Mouse (Mus musculus) lung, adult 10 weeks (tissue): ENCODE data around the gene Ubxn11. TPM values are rescaled to one million over a fixed set of nuclear protein-coding genes. Genes with fewer than 3 reads are reported as not detected.

Experiments used
- polyA plus RNA-seq: library from polyadenylated mRNA; stranded (reverse); fragments of 350-450 nt; fragmentation: Illumina TruSeq; extraction: RNeasy Lipid Tissue Mini Kit (QIAGEN cat#74804); gene quantifications from one replicate; pipeline ENCODE4 v1.2.3, GENCODE M21; 2014; ENCODE audit warnings: low read depth, low replicate concordance; ENCODE audit not compliant: insufficient read depth

Ubxn11 gene
- polyA plus RNA-seq = 12.1 TPM

DNA sequence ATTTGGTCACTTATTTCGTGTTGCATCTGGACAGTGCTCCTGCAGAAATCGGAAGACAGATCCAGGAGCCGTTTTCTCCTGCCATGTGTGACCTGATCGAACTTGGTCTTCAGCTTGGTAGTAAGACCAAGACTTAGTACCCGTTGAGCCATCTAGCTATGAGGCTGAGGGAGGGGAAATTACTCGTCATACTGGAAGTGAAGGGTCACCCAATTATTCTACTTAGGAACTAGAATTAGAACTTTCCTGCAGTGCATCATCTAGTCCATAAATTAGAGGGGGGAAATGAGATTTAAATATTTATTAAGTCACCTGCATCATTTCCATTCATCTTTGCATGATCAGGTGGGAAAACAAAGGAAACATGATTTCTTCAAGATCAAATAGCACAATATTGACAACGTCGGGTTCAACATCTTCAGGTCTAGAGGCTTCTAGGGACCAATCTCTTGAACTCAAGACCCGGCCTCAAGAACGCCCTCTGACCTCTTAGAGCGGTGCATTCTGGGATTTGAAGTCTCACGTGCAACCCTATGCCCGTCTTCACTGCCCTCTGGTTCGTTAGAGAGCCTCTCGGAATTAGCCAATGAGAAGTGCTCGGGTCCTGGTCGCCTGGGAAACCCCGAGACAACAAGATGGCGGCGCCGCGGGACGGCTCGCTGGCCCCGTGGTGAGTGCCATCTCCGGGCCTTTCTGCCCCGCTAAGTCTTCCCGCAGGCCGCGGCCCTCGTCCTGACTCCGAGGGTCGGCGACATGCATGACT lies at the start of gene Ubxn11:
TSS of gene Ubxn11 (plus strand) at position 592 of the 763 bp plus-strand sequence.

DNA sequence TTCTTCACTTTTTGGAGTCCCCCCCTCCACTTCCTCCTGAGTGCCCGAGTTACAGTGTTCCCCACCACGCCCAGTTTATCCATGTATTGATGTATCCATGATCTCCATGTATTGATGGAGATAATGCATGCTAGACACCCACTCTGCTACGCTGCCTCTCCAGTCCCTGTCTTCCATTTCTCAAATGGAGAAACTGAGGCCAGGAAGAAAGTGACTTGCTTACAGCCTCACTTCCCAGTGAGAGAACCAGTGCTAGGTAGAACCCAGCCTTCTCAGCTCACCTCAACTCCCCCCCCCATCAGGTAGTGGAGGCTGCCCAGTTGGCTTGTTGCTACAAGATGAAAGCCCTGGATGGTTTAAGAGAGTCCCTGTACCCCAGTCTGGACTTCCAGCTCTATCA lies 48.8 kb upstream of the Ubxn11 start, which contains the start of gene Zfp683:
TSS of gene Zfp683 (plus strand) at position 301 of the 400 bp plus-strand sequence.

DNA sequence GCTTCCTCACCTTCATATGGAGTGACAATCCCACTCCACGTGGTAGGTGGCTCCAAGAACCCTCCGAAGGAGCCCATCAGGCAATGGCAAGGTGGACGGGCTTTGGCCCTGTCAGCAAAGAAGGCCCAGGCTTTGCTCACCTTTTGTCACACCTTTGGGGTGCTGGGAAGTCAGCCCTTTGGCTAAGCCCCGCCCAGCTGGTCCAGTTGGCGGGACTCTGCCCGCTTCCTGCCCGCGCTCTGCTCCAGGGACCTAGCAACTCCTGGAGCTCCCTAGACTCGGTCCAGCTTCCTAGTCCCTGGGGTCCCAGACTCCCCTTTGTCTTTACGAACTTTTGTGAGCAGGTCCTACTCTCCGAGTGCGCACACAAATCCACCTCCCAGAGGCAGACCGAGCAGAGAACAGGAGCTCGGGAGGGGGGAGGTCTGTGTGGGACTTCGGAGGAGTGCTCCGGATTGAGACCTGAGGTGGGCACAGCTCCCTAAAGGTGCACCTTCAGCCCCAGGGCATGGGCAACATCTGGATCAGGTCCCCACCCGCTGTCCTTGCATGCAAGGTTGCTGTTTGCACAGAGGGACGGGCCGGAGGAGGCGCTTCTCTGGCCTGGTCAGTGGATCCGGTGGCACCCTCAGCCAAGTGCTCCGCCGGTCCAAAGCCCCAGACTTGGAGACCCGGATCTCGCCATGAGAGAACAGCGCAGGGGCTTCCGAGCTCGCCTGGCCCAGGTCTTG lies 42.1 kb upstream of the Ubxn11 start, which contains the start of gene Crybg2:
TSS of gene Crybg2 (plus strand) at position 681 of the 731 bp plus-strand sequence.

DNA sequence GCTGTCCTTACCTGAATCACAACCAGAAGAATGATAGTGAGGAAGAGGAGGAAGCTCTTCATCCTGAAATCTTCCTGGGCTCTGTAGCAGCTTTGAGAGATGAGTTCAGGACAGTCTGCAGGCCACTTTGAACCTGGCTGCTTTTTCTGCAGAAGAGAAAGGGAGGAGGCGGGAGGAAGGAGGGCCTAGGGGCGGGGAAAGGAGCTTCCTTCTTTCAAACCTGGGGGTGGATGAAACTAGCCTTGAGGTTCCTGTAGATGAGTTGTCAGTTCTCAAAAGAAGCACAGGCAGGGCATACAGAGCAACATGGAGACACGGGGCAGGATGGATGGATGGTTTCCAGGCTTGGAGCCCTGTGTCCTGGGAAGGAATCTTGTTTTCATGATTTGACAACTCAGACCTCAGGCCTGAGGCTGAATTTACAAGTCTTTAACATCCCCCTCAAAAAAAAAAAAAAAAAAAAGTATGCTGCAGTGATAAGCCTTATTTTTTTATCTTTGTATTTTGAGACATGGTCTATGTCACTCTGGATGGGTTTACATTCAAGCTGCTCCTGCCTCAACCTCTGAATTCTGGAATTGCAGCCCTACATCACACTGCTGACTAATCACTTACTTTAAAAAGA lies 7.3 kb upstream of the Ubxn11 start, which contains the start of gene Cd52:
TSS of gene Cd52 (minus strand) at position 160 of the 625 bp plus-strand sequence.

DNA sequence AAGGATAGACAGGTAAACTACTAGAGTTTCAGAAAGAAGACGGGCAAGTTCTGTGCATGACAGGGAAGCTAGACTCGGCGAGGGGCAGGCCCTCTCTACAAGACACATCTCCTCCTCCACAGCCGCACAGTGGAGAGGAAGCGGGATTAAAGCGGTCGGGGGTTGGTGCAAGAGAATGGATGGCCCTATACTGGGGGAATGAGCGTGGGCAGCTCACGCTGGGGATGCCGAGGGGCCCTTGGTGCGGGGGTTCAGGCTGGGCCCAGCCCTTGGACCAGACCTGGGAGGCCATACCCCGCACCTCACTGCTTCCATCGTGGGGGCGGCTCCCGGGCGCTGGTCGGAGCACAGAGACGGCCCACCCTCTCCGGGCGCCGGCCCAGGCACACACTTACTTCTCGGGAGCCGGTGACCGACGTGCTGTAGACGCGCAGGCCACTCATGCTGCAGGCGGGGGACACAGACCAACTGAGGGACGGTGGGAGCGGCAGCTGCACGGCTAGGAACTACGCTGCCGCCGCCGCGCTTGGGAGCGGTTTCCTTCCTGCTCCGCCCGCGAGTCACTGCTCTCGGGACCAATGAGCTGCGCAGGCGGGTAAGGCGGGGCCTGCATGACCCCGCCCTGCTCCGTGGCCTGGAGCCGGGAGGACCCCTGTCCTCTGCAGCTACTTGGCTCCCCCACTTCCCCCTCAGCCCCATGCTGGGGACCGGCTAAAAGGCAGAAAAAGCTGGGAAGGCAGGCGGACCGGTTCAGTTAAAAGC lies 26.0 kb downstream of the Ubxn11 start, which contains the start of gene Sh3bgrl3:
TSS of gene Sh3bgrl3 (minus strand) at position 569 of the 762 bp plus-strand sequence.

Other genes starting within 250 kb of the Ubxn11 start
- 23.5 TPM for gene Rps6ka1, start 214.8 kb upstream of the Ubxn11 start, polyA plus RNA-seq
- 176 TPM for gene Hmgn2, start 133.9 kb upstream of the Ubxn11 start, polyA plus RNA-seq
- gene Dhdds, start 101.7 kb upstream of the Ubxn11 start, polyA plus RNA-seq = 20.7 TPM
- gene Lin28a, start 83.7 kb upstream of the Ubxn11 start, polyA plus RNA-seq = not detected
- gene Zfp683, start 48.7 kb upstream of the Ubxn11 start, polyA plus RNA-seq = 0.21 TPM
- gene Crybg2, start 41.8 kb upstream of the Ubxn11 start, polyA plus RNA-seq = 2.5 TPM
- 396 TPM for gene Cd52, start 7.5 kb upstream of the Ubxn11 start, polyA plus RNA-seq
- 356 TPM for gene Sh3bgrl3, start 26.2 kb downstream of the Ubxn11 start, polyA plus RNA-seq
- gene Cep85, start 84.5 kb downstream of the Ubxn11 start, polyA plus RNA-seq = 6.3 TPM
- gene Gm7534, start 100.4 kb downstream of the Ubxn11 start, polyA plus RNA-seq = not detected
- not detected for gene Catsper4, start 124.8 kb downstream of the Ubxn11 start, polyA plus RNA-seq
- gene Cnksr1, start 135.8 kb downstream of the Ubxn11 start, polyA plus RNA-seq = 5.7 TPM
- not detected for gene E130218I03Rik, start 141.1 kb downstream of the Ubxn11 start, polyA plus RNA-seq
- gene Zfp593, start 143.0 kb downstream of the Ubxn11 start, polyA plus RNA-seq = 8.1 TPM
- gene Gm30191, start 144.4 kb downstream of the Ubxn11 start, polyA plus RNA-seq = not detected
- gene Grrp1, start 151.5 kb downstream of the Ubxn11 start, polyA plus RNA-seq = 19.9 TPM
- 3.1 TPM for gene Pdik1l, start 185.3 kb downstream of the Ubxn11 start, polyA plus RNA-seq
- 1.6 TPM for gene Trim63, start 212.6 kb downstream of the Ubxn11 start, polyA plus RNA-seq
- gene Slc30a2, start 240.6 kb downstream of the Ubxn11 start, polyA plus RNA-seq = 0.42 TPM